Mouse (Mus musculus) CD4-positive helper T cell, adult 2 months (primary cell): ENCODE measurements around the gene H2-Ob.

Experiments used
- DNase-seq: peaks from one replicate; pipeline ENCODE4 v3.0.0-alpha.2; 2012; ENCODE audit warnings: low read depth, missing footprints, low spot score

The H2-Ob gene

GRCm38 (mm10) chr17:34281836-34282235, 43.1 kb downstream of the H2-Ob start:
- DNase-seq: no peak

- DNase-seq: no peak
Observed at GRCm38 (mm10) chr17:34285371-34285770, 46.7 kb downstream of the H2-Ob start.

GRCm38 (mm10) chr17:34285848-34286247, 47.1 kb downstream of the H2-Ob start:
- DNase-seq: peak; percentile 51

GRCm38 (mm10) chr17:34286501-34286900, 47.8 kb downstream of the H2-Ob start:
- no peak for DNase-seq

- no peak for DNase-seq
Observed at GRCm38 (mm10) chr17:34286999-34287398, 48.3 kb downstream of the H2-Ob start.

GRCm38 (mm10) chr17:34287648-34288047, 48.9 kb downstream of the H2-Ob start, which contains the start of gene H2-Aa:
Gene H2-Aa (minus strand): TSS chr17:34287823.
- peak; percentile 90 for DNase-seq

- no peak for DNase-seq
Observed at GRCm38 (mm10) chr17:34288131-34288530, 49.4 kb downstream of the H2-Ob start.

GRCm38 (mm10) chr17:34291609-34292008, 52.9 kb downstream of the H2-Ob start:
- DNase-seq: peak; percentile 86

- no peak for DNase-seq
Observed at GRCm38 (mm10) chr17:34292570-34292969, 53.9 kb downstream of the H2-Ob start.

- peak; percentile 53 for DNase-seq
Observed at GRCm38 (mm10) chr17:34293533-34293932, 54.8 kb downstream of the H2-Ob start.

GRCm38 (mm10) chr17:34294249-34294648, 55.5 kb downstream of the H2-Ob start:
- DNase-seq: no peak

- DNase-seq: no peak
Observed at GRCm38 (mm10) chr17:34295307-34295706, 56.6 kb downstream of the H2-Ob start.

- peak; percentile 84 for DNase-seq
Observed at GRCm38 (mm10) chr17:34295891-34296794, 57.4 kb downstream of the H2-Ob start.

- DNase-seq: peak; percentile 47
Observed at GRCm38 (mm10) chr17:34299356-34299755, 60.7 kb downstream of the H2-Ob start.

- DNase-seq: no peak
Observed at GRCm38 (mm10) chr17:34300071-34300470, 61.4 kb downstream of the H2-Ob start.

- DNase-seq: peak; percentile 40
Observed at GRCm38 (mm10) chr17:34300691-34301566, 62.2 kb downstream of the H2-Ob start.

GRCm38 (mm10) chr17:34301670-34302190, 63.0 kb downstream of the H2-Ob start:
- no peak for DNase-seq

- DNase-seq: no peak
Observed at GRCm38 (mm10) chr17:34303789-34304188, 65.1 kb downstream of the H2-Ob start.
